Mouse (Mus musculus): Measurements from ENCODE around the gene Fat3.
A peak's percentile ranks its signal among the peaks of the same experiment; 100 is the strongest.

Fat3 gene

DNA sequence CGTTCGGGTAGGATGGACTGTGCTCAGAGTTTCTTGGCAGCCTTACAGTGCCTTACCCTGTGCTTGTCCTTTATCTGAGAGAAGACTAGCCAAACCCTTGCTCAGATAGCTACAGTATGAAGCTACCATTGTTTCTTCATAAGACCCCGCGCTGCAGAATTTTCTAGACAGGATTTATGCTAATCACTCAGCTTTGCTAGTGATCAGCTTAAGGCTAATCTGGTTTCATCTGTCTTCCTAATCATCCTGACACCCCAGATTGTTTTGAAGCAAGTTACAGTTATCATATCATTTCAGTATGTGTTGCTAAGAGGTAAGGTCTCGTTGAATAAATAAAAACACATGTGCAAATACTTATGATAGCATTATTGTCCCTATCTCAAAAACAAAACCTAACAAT is 493.6 kb downstream of the Fat3 start:
- DNase-seq = no peak

DNA sequence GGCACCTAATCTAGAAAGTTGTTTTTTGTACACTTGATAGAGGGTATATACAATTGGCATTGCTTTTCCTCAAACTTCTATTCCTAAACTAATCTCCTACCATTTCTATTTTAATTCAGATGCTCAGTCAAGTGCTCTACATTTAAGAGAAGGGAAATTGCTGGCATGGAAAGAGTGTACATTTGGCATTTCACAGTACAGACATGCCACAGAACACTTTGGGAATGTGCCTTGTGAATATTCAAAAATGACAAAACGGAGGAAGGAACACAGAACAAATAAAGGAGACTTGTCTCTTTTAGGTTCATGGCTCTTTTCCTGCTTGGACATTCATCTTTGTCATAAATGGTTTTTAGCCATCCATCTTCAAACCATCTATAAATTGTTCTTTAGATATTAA is 498.1 kb downstream of the Fat3 start:
- no peak for DNase-seq

DNA sequence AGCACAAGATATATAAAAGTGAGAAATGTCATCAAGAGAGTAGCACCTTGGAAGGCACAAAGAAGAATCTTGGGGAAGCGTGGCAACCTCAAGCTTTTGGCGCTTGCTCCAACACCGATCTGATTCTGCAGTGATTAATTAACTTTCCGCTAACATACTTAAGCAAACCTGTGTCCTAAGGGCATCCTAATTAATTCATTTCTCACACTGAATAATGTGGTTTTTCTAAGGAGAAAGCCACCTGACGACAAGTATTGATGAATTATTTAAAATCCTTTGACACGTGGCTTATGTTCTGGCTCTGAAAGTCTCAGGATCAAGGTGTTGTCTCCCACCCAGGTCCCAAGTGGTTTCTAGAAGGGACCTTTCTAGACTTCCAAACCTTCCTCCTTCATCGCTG is 506.3 kb downstream of the Fat3 start:
- DNase-seq = no peak

DNA sequence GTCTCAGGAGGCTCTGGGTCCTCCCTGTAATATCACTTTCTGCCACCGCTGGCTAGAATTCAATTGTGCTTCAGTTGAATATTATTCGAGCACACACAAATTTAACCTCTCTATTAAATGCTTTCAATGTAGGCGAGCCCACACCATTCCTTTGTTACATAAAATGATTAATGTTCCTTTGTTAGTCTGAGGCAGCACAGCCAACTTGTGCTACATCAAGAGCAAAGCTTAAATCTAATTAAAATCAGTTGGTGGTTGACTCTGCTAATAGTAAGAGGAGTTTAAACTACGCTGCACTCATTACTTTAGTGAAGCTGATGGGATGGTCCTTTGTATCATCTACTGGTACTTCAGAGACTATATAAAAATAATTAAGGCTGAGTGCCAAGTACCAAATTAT is 506.9 kb downstream of the Fat3 start:
- no peak for DNase-seq

DNA sequence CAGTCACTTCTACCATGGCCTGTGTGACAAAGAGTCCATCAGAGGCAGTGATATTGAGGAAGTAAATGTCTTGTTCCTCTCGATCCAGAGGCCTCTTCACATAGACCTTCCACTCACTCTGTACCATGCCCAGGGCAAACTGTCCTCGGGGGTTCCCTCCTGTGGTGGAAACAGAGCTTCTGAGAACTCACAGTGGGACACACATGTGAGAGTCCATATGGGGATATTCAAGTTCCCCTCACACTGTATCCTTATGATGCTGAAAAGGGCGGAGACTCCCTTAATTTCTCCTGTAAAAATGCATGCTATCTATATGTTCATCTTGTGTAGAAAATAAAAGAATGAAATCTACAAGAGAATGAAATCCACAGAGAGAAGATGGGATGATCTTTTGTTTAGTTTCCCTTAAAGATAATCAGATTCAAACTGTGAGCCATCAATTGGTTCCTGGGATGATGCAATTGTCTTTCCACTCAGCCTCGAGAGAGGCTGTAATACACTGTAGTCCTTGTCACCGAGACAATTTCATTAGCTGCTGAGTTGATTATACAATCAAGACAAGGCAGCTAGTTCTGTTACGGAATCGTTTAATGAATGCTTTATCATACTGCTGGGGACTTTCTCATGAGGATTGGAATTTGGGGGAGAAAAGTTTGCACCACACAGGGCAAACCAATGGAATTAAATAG is 508.8 kb downstream of the Fat3 start:
- no peak for DNase-seq

DNA sequence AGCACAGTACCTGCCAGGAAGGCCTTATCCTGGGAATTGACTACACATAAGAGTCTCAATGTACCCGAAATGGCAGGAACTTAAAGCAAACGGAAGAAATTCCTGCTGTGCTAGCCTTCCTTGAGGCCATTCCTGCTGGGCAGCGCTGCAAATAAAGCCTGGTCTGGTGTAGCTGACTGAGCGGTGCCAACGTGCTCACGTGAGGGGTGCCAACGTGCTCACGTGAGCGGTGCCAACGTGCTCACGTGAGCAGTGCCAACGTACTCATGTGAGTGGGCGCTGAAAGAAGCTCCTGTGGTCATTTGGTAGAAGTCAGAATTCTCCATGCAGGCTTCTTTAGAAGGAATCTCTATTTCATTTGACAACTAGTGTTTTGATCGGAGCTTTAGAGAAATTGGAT is 522.8 kb downstream of the Fat3 start:
- no peak for DNase-seq

DNA sequence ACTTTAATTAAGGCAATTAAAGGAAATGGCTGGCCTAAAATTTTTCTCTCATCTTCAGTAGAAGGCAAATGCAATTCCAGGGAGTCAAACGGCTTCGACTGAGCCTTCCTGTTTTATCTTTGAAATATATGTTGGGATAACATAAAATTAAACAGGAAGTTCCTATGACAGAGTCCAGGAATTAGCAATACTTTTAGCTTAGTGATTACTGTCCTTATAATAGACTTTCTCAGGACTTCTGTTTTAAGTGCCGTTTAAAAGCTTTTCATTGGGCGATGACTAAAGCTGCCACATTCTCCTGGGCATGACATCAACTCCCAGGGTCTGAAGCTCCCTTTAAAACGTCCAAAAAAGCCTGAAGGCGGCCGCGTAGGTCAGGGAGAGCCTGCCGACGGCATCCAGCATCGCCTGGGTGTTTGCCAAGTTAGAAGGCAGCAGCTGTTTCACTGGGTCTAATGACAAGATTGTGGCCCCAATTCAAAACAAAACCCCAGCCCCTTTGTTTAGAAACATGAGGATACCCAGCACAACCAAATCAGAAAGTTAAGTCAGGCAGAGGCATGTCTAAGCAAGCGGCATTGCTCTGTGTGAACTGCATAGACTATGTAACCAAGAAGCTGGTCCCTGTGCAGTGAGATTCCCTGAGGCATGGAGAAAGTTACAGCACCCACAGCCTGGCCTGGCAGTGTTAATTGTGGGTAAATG is 524.0 kb downstream of the Fat3 start:
- DNase-seq = peak; percentile 5

DNA sequence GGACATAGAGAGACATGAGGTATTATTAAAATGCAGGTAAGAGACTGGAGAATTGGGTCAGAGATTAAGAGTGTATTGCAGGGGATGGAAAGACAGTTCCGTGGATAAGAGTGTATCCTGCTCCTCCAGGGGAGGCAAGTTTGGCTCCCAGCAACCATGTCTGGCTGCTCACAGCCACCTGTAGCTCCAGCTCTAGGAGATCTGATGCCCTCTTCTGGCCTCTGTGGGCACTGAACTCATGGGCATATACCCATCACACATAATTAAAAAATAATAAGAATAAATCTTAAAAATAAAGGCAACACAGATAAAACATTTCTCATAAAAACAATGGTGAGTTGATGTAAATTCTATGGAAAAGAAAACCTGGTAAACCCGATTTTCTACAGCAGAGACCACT is 525.1 kb downstream of the Fat3 start:
- no peak for DNase-seq

DNA sequence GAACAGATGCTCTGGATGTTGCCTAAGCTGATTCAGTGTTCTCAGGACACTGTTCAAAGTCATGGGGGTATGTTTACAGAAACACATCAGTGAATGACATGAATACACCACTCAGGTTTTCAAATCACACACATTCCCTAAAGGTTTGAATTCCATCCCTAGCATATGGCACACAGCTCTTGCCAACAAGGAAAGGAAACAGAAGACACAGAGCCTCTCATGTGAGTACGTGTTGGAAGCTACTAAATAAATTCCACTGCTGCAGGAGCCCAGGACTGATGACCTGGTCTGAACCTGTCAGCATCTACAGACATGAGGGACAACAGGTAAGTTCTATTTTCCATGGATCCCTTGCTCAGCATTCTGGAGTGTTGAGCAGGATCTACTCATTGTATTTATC is 528.9 kb downstream of the Fat3 start:
- DNase-seq = peak; percentile 3

DNA sequence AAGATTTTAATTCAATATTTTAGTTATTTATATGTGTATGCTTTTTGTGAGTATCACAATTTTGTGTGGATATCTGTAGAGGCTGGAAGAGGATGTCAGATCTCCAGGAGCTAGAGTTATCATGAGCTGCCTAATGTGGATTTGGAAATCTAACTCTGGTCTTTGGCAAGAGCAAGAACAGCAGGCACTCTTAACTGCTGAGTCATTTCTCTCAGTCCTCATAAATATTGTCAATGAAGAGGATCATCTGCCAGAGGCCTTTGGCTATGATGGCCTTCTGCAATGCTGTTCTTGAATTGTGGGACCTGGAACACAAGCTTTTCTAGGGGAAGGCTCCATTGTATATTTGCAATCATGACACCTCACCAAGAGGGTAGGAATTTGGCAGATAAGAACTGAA is 529.7 kb downstream of the Fat3 start:
- no peak for DNase-seq

DNA sequence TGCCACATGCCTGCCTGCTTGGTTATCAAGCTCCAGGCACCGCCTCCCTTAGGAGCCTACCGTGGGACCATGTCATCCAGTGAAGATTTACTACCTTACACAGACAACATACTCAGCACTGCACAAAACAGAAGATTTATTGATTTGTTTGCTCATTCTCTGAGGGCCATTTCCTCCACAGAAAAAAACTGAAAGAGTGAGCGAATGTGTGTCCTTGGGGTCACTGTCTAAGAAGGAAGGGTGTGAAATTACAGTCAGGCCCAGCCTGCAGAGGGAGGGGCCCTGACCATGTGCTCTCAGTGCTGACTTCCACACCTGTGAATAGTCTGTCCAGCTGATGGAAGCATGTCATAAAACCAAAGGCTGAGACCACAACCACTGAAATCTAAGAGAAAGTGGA is 536.9 kb downstream of the Fat3 start:
- DNase-seq = no peak

DNA sequence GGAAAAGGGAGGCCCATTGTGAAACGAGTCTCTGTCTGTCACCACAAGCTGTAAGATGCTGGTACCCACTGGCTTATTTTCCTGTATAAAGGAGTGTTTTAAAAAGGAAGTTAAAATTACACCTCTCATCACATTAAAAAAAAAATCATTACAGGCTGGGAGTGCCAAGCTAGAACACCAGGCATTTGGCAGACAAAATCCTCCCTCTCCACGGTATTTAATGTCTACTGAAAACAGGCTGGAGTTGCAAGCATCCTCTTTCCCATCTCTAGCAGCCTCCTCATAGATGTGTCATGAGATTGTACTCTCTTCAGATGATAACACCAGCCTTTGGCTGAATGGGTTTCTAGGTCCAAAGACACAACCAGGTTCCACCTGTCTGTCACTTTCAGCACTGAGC is 538.2 kb downstream of the Fat3 start:
- no peak for DNase-seq

DNA sequence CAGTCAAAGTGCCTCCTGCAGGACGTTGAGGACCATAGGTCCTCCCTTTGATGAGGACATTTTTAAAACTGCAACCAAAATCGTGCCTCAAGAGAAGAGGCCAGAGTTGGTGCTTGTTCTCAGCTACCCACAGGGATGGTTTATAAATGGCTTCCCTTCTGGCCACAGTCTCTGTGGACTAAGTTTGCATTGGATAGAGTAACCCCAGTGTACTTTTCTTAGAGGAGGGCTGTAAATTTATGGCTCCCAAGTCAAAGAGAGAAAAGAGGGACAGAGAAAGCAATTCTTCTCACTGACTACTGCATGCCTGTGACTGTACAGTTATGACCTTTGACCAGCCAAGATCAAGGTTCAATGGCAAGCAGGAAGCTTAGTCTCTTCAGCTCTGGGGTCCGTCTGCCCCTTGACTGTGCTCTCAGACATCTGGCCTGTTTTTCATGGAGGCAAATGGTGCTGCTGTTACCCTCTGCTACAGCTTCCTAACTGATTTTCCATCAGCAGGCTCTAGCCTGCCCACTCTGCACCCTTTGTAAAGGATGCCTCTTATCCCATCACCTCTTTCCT is 542.8 kb downstream of the Fat3 start:
- DNase-seq = no peak

DNA sequence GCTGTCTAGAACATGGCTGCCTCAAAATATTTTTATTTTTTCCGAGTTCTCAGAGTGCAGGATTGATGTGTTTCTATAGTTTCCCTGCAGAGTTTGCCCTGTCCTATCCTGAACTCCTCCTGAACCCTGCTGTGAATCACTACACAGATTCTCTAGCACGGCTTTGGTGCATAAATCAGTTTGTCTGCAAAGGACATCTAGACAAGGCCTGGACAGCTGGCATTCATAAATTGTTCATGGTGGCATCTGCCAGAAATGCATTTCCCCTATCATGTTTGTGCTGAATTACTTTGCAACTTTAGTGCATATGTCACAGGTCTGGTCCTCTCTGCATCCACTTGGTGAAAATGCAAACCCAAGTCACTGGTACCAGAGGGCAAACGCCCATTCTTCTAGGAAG is 543.3 kb downstream of the Fat3 start:
- DNase-seq = no peak

DNA sequence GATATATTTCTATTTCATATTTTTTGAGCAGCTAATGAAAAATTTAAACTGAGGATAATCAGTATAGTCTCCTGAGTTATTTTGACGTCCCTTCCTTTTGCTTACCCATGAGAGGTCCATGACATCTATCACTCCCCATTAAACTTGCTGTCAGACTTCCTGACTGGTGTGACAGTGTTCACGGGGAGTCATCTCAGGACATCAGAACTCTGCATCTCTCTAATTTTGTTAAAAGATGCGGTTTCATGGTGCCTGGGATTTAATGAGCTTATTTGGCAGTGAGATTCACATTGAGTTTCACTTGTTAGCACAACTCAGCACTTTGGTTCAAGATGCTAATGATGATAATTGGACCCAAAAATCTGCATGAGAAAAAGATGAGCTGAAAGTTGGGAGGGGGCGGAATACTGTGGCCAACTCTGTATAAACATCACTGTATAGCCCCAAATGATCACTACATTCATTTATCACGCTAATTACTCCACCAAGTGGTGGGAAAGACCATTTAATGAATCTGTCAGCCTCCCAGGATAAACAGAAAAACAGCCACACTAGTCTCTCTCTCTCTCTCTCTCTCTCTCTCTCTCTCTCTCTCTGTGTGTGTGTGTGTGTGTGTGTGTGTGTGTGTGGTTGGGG is 545.8 kb downstream of the Fat3 start:
- no peak for DNase-seq

DNA sequence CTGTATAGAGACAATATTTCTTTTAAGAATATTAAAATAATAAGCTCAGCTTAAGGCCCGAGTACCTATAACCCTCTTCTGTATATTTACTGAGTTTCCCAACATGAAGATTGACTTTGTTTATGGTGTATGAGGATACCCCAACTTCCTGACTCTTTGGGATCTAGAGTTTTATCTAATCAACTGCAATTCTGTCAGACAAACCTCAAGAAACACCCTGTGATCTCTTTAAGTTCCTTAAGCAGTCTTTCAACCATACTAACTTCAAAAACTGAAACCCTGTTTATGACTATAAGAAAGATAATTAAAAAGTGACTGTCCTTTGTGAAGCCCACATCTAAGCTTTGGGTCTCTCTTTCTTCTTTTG is 546.8 kb downstream of the Fat3 start:
- no peak for DNase-seq

DNA sequence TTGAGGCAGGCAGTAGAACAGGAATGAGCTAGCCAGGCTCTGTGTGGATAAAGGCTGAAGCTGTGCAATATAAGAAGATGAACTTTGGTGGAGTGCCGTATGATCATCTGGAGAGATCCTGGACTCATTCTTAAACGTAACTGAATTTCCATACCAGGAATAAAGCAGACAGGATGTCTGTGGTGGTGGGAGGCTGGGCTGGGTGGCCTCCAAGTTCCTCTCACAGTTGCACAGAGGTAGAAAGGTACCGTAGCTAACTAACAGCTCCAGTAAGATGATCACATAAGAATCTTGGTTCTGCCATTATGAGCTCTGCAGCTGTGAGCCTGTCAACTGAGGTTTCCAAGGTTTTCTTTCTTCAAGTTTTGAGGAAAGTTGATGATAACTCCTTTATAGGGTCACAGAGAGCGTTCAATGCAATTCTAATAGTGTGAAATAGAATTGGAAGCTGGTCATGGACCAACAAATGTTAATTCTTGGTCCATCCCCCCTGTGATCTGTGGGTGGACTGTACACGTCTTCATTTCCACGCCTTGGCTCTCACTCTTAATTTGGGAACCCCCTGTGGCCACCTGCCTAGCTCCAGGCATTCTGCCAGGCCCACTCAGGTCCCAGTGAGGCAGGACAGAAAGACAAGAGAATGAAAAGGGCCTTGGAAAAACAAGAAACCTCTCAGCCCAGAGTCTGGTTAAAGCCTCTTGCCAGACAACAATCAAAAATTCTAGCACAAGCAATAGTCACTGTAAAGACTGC is 547.3 kb downstream of the Fat3 start:
- no peak for DNase-seq

DNA sequence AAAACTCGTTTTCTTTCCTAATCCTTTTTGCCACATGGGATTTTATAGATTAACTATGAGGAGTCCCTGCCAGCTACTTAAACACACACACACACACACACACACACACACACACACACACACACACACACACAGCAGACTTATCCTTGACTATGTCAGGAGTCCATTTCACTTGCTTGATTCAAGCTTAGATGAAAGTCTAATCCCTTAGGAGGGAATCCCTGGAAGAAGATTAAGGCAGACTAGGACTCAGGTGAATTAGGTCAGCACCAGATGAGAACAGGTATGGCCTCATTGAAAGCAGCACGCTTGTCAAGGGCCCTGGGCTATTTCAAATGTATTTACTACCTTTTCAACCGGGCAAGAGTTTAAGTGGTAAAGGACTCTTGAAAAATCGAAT is 553.0 kb downstream of the Fat3 start:
- DNase-seq = no peak

DNA sequence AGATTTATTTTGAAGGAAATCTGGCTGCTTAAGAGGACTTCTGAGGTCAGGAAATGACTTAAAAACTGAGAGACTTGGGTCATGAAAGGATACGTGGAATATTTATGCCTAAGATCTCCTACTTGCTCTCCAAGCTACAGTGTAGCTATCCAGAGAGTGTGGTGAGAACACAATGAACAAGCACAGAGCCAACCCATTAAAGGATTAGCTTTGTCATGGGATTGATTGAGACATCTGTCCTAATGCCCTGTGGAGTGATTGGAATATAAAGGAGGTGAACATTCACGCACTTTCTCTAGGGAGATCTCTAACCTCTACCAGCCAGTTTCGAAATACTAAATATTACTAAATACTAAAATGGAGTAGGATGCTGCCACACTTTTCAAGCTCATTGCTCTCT is 556.9 kb downstream of the Fat3 start:
- no peak for DNase-seq

DNA sequence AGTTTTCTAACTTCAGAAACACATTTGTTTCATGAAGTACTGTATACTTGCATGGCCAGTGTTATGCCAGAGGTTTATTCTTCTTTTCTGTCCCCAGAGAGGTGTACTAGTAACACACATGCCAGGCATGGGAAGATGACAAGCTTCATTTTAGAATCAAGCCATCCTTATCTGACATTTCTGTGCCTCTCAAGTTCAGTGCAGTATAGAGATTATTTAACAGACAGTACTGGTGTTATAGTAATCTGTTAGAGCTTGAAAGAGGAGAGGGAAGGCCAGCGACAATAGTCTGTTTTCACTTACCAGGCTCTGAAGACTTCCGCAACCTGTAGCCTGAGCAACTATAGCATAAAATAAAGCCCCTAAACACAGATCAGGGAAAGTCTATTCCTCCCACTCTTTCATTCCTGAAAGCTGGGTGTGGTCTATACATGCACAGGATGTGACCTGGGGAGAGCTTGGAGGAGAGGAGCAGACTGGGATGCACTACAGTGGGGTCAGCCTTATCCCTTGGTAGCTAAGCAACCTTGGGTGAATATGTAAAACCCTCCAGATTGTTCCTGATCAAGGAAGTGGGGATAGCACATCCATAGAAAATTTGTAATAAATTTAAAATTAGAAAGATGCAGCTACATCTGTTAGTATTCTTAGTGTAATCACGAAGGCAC is 557.5 kb downstream of the Fat3 start:
- DNase-seq = no peak

DNA sequence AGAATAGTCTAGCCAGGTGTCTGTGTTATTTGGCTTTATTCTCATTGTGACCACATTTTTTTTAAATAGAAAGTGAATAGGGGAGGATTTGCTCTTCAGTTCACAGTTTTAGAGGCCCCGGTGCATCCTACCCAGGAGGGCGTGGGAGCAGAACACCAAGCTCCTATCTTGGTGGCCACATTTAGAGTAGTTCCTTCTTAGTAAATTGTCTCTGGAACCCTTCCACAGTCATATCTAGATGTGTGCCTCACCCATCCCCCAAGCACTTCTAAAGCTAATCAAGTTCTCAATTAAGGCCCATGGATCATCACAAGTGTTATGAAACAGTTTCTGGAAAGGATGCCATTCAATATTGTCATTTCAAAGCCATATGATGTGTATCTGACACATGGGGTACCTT is 559.3 kb downstream of the Fat3 start:
- DNase-seq = no peak

DNA sequence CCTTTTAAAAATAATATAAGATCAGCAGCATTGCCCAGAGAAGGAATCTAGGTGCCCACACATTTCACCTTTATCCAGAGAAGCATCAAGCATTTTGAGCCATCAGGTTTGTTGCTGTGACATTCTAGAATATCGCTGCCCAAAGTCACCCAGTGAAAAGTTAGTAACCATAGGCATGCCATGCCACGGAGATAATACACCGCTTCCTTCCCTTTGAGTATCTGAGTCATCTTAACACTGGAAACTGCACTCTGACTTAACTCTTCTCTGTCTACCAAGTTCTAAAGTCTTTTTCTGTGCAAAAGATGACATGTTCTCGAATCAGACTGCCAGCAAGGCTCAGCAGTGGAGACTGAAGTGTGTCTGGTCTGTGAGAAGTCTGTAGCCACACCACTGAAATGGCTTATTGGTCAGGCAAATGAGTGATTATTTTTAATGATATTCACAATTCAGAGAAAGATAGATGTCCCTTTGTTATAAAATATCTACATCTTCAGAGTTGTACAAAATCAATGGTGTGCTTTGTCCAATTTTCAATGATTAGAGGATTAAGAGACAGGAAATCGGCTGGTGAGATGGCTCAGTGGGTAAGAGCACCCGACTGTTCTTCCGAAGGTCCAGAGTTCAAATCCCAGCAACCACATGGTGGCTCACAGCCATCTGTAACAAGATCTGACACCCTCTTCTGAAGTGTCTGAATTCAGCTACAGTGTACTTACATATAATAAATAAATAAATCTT is 560.0 kb downstream of the Fat3 start:
- no peak for DNase-seq
